Mouse (Mus musculus) heart, embryonic 13.5 days (tissue): ENCODE data around the gene Gm10985. TPM values are rescaled to one million over a fixed set of nuclear protein-coding genes. Genes with fewer than 3 reads are reported as not detected.

ENCODE experiments used
- ATAC-seq: fragments of 200-750 bp; cut with Nextera tagmentation; 2 replicates; pipeline ENCODE4 v1.8.0; 2017; ENCODE audit warnings: moderate TSS enrichment; ENCODE audit not compliant: insufficient number of reproducible peaks, low FRiP score, low TSS enrichment; ENCODE audit errors: extremely low read depth
- H3K27ac ChIP-seq: fragments of 300-500 bp; sonication (generic); replicated peaks from 2 replicates; pipeline ENCODE4 v1.5.1; 2015; ENCODE audit warnings: moderate library complexity, mild to moderate bottlenecking, inconsistent platforms
- H3K27me3 ChIP-seq: fragments of 300-500 bp; sonication (generic); replicated peaks from 2 replicates; pipeline ENCODE4 v1.6.1; 2015; ENCODE audit warnings: mild to moderate bottlenecking, inconsistent platforms
- H3K36me3 ChIP-seq: fragments of 300-500 bp; sonication (generic); 2 replicates; pipeline ENCODE4 v1.6.1; 2015; ENCODE audit warnings: mild to moderate bottlenecking, inconsistent platforms
- H3K4me1 ChIP-seq: fragments of 300-500 bp; sonication (generic); 2 replicates; pipeline ENCODE4 v1.6.1; 2015; ENCODE audit warnings: inconsistent platforms
- H3K4me2 ChIP-seq: fragments of 300-500 bp; sonication (generic); 2 replicates; pipeline ENCODE4 v1.6.1; 2015; ENCODE audit warnings: inconsistent platforms, mild to moderate bottlenecking, moderate library complexity
- H3K4me3 ChIP-seq: fragments of 300-500 bp; sonication (generic); 2 replicates; pipeline ENCODE4 v1.5.1; 2015; ENCODE audit warnings: moderate library complexity, mild to moderate bottlenecking, inconsistent platforms
- H3K9ac ChIP-seq: fragments of 300-500 bp; sonication (generic); 2 replicates; pipeline ENCODE4 v1.6.1; 2015; ENCODE audit warnings: inconsistent platforms, mild to moderate bottlenecking, moderate library complexity
- H3K9me3 ChIP-seq: fragments of 300-500 bp; sonication (generic); 2 replicates; pipeline ENCODE4 v1.6.1; 2016; ENCODE audit warnings: inconsistent platforms
- WGBS: fragments of 180-500 bp; shearing (Covaris S2); methylation state at CpG from one replicate; pipeline ENCODE4 v1.1.7; 2015; ENCODE audit warnings: mixed read lengths; 5-methylcytosine and 5-hydroxymethylcytosine counted together
- polyA plus RNA-seq: library from polyadenylated mRNA; unstranded; fragments of >200 nt; fragmentation: Nextera tagmentation; extraction: Ambion mirVana; gene quantifications from 2 replicates; pipeline ENCODE4 v1.2.1, GENCODE M21; 2015

Gm10985 gene
- not detected in 2 replicates for polyA plus RNA-seq

- 75% methylated on average over 2 of the region's 2 CpGs for WGBS
- Histone ChIP-seq H3K4me2 (no peak within 1 kb of the TSS), H3K27ac (no peak within 1 kb of the TSS), H3K9me3 (no peaks in the 10 kb centered on the region), H3K9ac (no peak within 1 kb of the TSS), H3K4me1 (no peaks in the 10 kb centered on the region), H3K4me3 (no peak within 1 kb of the TSS), H3K36me3 (no peaks in the 10 kb centered on the region), H3K27me3 (no peaks in the 10 kb centered on the region)
- no peak for ATAC-seq
Measured at GRCm38 (mm10) chr3:53844786-53845185, at the start of gene Gm10985. Gene Gm10985 (plus strand): TSS chr3:53845086.

GRCm38 (mm10) chr3:53796933-53797332 lies 48.0 kb upstream of the Gm10985 start:
- no peak for ATAC-seq
- WGBS = 87% methylated on average over 1 of the region's 1 CpGs

GRCm38 (mm10) chr3:53799671-53800070 lies 45.2 kb upstream of the Gm10985 start:
- H3K9me3 ChIP-seq = no peaks in the 10 kb centered on the region
- no peaks in the 10 kb centered on the region for H3K27me3 ChIP-seq
- H3K4me3 ChIP-seq = no peak overlapping the region
- H3K27ac ChIP-seq = no peak overlapping the region
- no peaks in the 10 kb centered on the region for H3K4me1 ChIP-seq
- WGBS = 62% methylated on average over 2 of the region's 2 CpGs
- H3K36me3 ChIP-seq = no peaks in the 10 kb centered on the region
- no peak for ATAC-seq
- no peak overlapping the region for H3K4me2 ChIP-seq
- no peak overlapping the region for H3K9ac ChIP-seq

More at GRCm38 (mm10) chr3:53796933-53797332, 48.0 kb upstream of the Gm10985 start:
- Histone ChIP-seq H3K9me3 (no peaks in the 10 kb centered on the region), H3K4me3 (no peak overlapping the region), H3K9ac (no peak overlapping the region), H3K36me3 (no peaks in the 10 kb centered on the region), H3K4me2 (no peak overlapping the region), H3K27ac (no peak overlapping the region), H3K27me3 (no peaks in the 10 kb centered on the region), H3K4me1 (no peaks in the 10 kb centered on the region)

- WGBS = 65% methylated on average over 7 of the region's 7 CpGs
- no peaks in the 10 kb centered on the region for H3K9me3 ChIP-seq
- no peaks in the 10 kb centered on the region for H3K27me3 ChIP-seq
- H3K4me1 ChIP-seq = no peaks in the 10 kb centered on the region
- H3K4me3 ChIP-seq = no peak overlapping the region
- H3K4me2 ChIP-seq = no peak overlapping the region
- H3K27ac ChIP-seq = no peak overlapping the region
- no peaks in the 10 kb centered on the region for H3K36me3 ChIP-seq
- ATAC-seq = no peak
- H3K9ac ChIP-seq = no peak overlapping the region
Measured at GRCm38 (mm10) chr3:53813421-53813977, 31.4 kb upstream of the Gm10985 start.

- H3K4me2 ChIP-seq = no peak overlapping the region
- no peak overlapping the region for H3K27ac ChIP-seq
- WGBS = 69% methylated on average over 2 of the region's 2 CpGs
- no peaks in the 10 kb centered on the region for H3K4me1 ChIP-seq
- no peak overlapping the region for H3K4me3 ChIP-seq
- ATAC-seq = no peak
- H3K9ac ChIP-seq = no peak overlapping the region
- H3K9me3 ChIP-seq = no peaks in the 10 kb centered on the region
- no peaks in the 10 kb centered on the region for H3K36me3 ChIP-seq
- no peaks in the 10 kb centered on the region for H3K27me3 ChIP-seq
Measured at GRCm38 (mm10) chr3:53834238-53834637, 10.6 kb upstream of the Gm10985 start.

- no peak for ATAC-seq
- Histone ChIP-seq H3K4me1 (no peaks in the 10 kb centered on the region), H3K4me2 (no peak overlapping the region), H3K9ac (no peak overlapping the region), H3K27ac (no peak overlapping the region), H3K4me3 (no peak overlapping the region), H3K9me3 (no peaks in the 10 kb centered on the region), H3K36me3 (no peaks in the 10 kb centered on the region), H3K27me3 (no peaks in the 10 kb centered on the region)
- 54% methylated on average over 7 of the region's 7 CpGs for WGBS
Measured at GRCm38 (mm10) chr3:53846206-53846928, 1.5 kb downstream of the Gm10985 start.

- H3K9ac ChIP-seq = no peak overlapping the region
- 61% methylated on average over 4 of the region's 4 CpGs for WGBS
- H3K4me1 ChIP-seq = no peaks in the 10 kb centered on the region
- ATAC-seq = no peak
- no peaks in the 10 kb centered on the region for H3K36me3 ChIP-seq
- no peak overlapping the region for H3K27ac ChIP-seq
- H3K27me3 ChIP-seq = no peaks in the 10 kb centered on the region
- no peak overlapping the region for H3K4me2 ChIP-seq
- H3K9me3 ChIP-seq = no peaks in the 10 kb centered on the region
- no peak overlapping the region for H3K4me3 ChIP-seq
Measured at GRCm38 (mm10) chr3:53847726-53848125, 2.8 kb downstream of the Gm10985 start.

GRCm38 (mm10) chr3:53848262-53848661 lies 3.4 kb downstream of the Gm10985 start:
- H3K27ac ChIP-seq = no peak overlapping the region
- no peak overlapping the region for H3K4me2 ChIP-seq
- ATAC-seq = no peak
- no peaks in the 10 kb centered on the region for H3K36me3 ChIP-seq
- H3K4me1 ChIP-seq = no peaks in the 10 kb centered on the region
- 75% methylated on average over 11 of the region's 11 CpGs for WGBS
- no peak overlapping the region for H3K4me3 ChIP-seq
- H3K27me3 ChIP-seq = no peaks in the 10 kb centered on the region
- H3K9me3 ChIP-seq = no peaks in the 10 kb centered on the region
- H3K9ac ChIP-seq = no peak overlapping the region

- no peaks in the 10 kb centered on the region for H3K4me1 ChIP-seq
- peaks cover 40% of the 10 kb centered on the region for H3K36me3 ChIP-seq
- WGBS = 82% methylated on average over 4 of the region's 4 CpGs
Measured at GRCm38 (mm10) chr3:53854261-53854660, 9.4 kb downstream of the Gm10985 start.

GRCm38 (mm10) chr3:53854831-53855230 lies 9.9 kb downstream of the Gm10985 start:
- Histone ChIP-seq H3K36me3 (peaks cover 45% of the 10 kb centered on the region), H3K4me3 (no peak overlapping the region), H3K9me3 (no peaks in the 10 kb centered on the region), H3K27me3 (no peaks in the 10 kb centered on the region), H3K9ac (no peak overlapping the region), H3K4me2 (no peak overlapping the region), H3K27ac (no peak overlapping the region), H3K4me1 (no peaks in the 10 kb centered on the region)
- no peak for ATAC-seq
- 81% methylated on average over 3 of the region's 3 CpGs for WGBS

More at GRCm38 (mm10) chr3:53854261-53854660, 9.4 kb downstream of the Gm10985 start:
- Histone ChIP-seq H3K4me3 (no peak overlapping the region), H3K9me3 (no peaks in the 10 kb centered on the region), H3K4me2 (no peak overlapping the region), H3K27ac (no peak overlapping the region), H3K9ac (no peak overlapping the region), H3K27me3 (no peaks in the 10 kb centered on the region)
- ATAC-seq = no peak

- H3K4me1 ChIP-seq = peaks cover 10% of the 10 kb centered on the region
- peak within 1 kb of the TSS; percentile 90 for H3K4me2 ChIP-seq
- peak within 1 kb of the TSS; percentile 92 for H3K9ac ChIP-seq
- under 1% methylated on average over 58 of the region's 58 CpGs for WGBS
- no peaks in the 10 kb centered on the region for H3K27me3 ChIP-seq
- peak; percentile 95 for ATAC-seq
- no peaks in the 10 kb centered on the region for H3K9me3 ChIP-seq
- peaks cover 37% of the 10 kb centered on the region for H3K36me3 ChIP-seq
- peak within 1 kb of the TSS; percentile 41; the same call in 1 of the 2 replicates for H3K27ac ChIP-seq
- peak within 1 kb of the TSS; percentile 77 for H3K4me3 ChIP-seq
Measured at GRCm38 (mm10) chr3:53863383-53864220, 18.7 kb downstream of the Gm10985 start, which contains the start of gene Ufm1. Gene Ufm1 (minus strand): TSS chr3:53863830.
